Mouse (Mus musculus) kidney, postnatal 36 days (tissue): ENCODE measurements around the gene Mon1a.

Source experiments
- DNase-seq, 2 experiments: peaks; one replicate each; pipeline ENCODE4 v3.0.0; 2021 to 2022; ENCODE audit warnings: mixed read lengths in 2 of 2

Mon1a gene

GRCm38 (mm10) chr9:107910025-107910769 lies 22.2 kb downstream of the Mon1a start:
- DNase-seq: no peak

DNA sequence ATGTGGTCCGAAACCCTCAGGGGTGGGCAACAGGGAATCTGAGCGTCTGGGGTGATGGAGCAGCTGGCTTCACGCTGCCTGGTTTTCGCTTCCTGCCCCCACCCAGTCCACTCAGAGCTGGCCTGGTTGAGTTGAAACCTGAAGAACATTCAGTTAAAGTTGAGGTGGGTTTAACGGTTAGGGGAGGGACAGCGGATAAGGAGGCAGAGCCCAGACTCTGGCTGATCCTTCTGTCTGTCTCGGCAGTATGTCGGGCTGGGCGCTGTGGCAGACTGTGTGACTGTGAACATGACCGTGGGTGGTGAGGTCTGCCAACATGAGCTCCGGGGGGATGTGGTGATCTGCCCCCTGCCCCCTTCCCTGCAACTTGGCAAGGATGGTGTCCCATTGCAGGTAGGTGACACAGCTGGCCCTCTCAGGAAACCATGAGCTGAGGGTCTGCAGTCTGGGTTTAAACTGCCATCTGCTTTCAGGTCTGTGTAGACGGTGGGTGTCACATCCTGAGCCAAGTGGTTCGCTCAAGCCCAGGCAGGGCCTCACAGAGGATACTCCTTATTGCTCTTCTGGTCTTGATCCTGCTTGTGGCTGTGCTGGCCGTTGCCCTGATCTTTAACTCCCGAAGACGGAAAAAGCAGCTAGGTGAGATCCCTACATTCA lies 26.9 kb downstream of the Mon1a start:
- DNase-seq: no peak

- no peak for DNase-seq
Observed at GRCm38 (mm10) chr9:107917895-107918608, 30.1 kb downstream of the Mon1a start.

GRCm38 (mm10) chr9:107918884-107919283 lies 30.9 kb downstream of the Mon1a start:
- DNase-seq: no peak

- DNase-seq: no peak
Observed at GRCm38 (mm10) chr9:107919441-107919840, 31.5 kb downstream of the Mon1a start.

DNA sequence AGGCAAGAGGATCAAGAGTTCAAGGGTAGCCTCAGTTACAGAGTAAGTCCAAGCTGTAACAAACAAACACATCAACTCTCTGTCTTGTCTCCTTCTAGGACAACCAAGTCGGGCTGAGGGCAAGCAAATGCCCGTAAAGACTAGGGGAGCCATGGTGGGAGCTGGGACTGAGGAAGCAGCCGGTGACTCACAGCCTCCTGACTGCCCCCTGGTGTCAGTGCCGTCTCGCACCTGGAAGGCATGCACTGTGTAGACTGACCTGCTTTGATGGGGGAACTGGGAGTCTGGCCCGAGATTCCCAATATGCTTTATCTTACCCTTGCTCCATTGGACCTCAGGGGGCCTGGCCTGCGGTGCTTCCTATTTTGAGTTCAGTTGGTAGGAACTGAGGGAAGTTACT lies 35.1 kb downstream of the Mon1a start:
- peak; percentile 57 to 88 for DNase-seq

DNA sequence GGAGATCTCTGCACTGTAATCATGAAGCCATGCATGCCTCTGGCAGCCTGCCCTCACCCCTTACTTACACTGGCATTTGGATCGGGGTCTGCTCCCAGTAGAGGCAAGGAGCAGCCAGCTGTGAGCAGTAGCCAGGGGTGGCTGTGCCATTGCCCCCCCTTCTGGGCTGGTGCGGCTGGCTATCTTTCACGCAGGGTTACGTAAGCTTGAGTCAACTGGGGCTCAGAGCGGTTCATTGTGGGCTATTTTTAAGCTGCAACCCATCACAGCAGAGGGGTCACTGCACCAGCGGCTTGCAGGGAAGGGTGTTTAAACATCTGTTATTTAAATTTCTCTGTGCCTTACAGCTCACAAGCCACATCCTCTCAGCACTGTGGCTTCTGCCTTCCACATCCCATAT lies 36.0 kb downstream of the Mon1a start:
- no peak for DNase-seq

DNA sequence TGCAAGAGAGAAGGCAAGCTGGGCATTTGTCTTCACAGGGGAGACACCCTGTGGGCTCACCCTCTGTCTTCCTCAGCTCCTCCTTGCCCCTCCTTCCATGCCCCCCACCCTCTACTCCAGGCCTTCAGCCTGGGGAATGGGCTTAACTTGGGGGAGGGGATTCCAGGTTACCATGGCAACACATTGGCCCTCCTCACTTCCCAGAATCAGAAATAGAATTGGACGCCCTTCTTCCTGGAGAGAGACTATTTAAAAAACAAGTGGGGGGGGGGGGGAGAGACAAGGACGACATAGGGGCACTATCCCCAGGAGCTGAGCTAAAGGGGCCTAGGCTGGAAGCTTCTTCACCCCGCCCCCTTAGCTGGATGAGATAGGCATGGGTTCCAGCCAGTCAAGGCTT lies 37.3 kb downstream of the Mon1a start:
- no peak for DNase-seq

DNA sequence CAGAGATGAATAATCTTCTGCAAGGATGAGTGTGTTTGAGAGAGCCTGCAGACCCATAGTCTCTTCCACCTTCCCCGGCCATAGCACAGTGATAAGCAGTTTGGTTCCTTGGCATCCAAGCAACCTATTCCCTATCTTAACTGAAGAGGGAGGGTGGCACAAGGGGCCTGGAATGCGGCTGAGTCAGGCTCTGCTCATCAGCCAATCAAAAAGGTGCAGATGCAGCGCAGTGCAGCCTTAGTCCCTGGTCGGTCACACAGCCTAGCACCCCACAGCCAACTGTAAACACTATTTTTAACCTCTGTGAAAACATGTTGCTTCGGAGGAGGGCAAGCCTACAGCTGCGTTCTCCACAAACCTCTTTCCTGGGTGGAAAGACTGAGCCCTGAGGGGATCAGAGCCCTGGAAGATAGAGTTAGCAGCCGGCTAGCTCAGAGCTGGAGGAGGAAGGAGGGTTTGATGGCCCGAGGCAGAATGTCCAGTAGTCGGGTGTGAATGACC lies 39.0 kb downstream of the Mon1a start:
- DNase-seq: no peak

DNA sequence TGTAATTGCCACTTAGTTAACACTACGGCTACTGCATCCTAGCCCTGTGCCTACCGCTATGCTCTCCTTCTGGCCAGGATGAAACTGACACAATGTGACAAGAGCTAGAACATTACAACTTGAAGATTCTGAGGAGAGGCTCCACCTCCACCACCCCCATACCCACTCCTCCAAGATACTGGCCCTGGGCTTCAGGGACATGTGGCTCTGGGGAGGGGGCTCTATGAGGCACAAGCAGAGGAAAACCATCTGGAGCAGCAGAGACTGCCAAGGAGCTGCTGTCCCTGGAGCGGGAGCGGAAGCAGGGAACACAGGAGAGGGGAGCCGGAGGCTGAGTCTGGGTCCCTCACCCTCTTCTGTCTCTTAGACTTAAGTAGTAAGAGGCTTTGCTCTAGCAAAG lies 39.8 kb downstream of the Mon1a start:
- no peak for DNase-seq

GRCm38 (mm10) chr9:107928169-107928568 lies 40.2 kb downstream of the Mon1a start, which contains the start of gene Actl11:
Gene Actl11 (plus strand): TSS chr9:107928469.
- DNase-seq: no peak

DNA sequence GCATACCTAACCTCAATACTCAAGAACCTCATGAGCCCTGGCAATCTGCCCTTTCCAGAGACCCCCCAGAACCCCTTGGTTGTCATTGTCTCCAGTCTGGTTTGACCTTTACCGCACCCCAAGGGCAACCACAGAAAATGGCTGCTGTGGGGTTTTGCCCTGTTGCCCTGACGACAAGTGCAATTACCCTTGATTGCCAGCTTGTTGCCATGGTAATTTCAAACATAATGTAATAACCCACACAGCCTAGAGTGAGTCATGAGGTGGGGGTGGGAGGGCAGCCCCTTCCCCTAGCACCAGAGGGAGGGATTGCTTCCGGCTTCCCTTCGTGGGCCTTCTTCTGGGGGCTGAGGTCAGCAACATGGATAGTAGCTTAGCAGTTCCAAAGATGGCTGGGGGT lies 44.3 kb downstream of the Mon1a start:
- DNase-seq: no peak

DNA sequence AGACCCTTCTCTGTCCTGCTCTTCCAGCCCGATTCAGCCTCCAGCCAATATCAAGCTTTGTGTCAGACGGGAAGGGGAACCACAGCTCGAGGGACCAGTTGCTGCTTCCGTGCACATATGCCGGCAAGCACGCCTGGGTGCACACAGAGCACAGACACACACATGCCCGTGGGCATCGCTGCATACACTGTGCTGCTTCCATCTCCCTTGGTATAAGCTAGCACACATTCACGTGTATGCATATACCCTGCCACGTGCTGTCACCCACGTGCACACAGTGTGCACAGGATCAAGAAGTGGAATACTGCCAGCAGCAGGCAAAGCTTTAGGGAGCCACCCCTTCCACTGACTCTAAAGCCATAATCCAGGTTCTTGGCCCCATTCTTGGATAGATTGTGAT lies 46.2 kb downstream of the Mon1a start:
- DNase-seq: no peak

DNA sequence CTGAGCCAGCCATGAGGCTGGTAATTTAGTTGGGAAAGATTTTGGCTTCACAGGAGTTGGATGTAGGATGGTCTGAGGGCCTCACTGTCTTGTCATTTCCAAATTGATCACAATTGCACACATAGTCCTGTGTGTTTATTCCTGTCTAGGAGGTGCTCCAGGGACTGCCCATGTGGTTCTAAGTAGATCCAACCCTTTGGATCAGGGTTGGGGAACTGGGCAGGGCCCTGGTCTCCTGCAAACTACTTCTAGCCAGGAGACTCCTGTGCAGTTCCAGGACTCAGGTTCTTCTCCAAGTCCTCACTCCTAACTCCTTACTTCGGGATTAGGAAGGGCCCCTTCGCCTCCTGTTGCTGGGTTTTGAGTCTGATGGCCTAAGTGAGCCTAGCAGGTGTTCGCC lies 47.4 kb downstream of the Mon1a start, which contains the start of gene Camkv:
Camkv (plus strand) TSS at position 301 of the 400 bp plus-strand sequence.
- no peak for DNase-seq

DNA sequence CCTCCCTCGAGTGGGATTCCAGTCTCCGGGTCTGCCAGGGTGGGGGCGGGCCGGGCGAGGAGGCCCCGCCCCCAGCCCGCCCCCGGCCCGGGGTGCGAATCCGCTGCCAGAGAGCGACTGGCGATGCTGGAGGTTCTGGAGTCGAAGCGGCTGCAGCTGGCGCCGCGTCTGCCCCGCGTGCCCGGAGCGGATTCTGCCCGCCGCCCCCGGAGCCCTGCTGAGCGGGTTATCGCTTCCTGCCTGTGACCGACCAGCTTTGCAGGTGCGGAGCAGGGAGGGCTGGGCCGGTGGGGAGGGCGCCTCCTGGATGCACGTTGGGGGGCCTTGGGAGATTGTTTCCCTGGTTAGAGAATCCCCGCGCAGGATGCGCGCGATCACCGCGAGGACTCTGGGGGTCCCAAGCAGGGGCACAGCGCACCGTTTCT lies 47.9 kb downstream of the Mon1a start:
- peak in 1 of 2 experiments; percentile 18 for DNase-seq

- no peak for DNase-seq
Observed at GRCm38 (mm10) chr9:107936215-107936822, 48.4 kb downstream of the Mon1a start.

- no peak for DNase-seq
Observed at GRCm38 (mm10) chr9:107936831-107937230, 48.9 kb downstream of the Mon1a start.

DNA sequence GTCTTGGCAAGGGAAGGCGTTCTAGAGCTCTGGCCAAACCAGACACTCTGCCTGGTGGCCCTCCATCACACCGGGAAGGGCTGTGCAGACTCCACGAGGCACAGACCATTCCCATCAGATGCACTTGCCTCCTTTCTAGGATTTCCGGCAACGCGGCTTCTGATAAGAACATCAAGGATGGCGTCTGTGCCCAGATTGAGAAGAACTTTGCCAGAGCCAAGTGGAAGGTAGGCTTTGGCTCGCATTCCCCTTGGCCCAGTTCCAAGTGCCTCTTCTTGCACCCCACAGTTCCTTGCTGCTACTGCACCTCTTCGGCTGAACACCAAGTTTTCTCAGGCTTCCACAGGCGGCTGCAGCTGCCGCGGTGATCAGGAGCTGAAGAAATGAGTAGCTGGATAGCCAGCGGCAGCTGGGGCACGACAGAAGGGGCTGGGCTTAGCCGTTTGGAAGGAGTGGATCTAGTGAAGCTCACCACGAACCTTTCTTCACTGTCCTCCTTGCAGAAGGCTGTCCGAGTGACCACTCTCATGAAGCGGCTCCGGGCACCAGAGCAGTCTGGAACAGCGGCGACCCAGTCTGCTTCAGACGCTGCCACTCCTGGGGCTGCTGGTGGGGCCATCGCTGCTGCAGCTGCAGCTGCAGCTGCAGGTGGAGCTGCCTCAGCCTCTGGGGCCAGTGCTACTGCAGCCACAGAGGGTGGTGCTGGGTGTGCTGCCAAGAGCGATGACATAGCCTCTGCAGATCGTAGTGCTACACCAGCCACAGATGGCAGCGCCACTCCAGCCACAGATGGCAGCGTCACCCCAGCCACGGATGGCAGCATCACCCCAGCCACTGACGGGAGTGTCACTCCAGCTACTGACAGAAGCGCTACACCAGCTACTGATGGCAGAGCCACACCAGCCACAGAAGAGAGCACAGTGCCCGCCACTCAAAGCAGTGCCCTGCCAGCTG lies 59.6 kb downstream of the Mon1a start:
- DNase-seq: no peak

- no peak for DNase-seq
Observed at GRCm38 (mm10) chr9:107949184-107949921, 61.4 kb downstream of the Mon1a start.

DNA sequence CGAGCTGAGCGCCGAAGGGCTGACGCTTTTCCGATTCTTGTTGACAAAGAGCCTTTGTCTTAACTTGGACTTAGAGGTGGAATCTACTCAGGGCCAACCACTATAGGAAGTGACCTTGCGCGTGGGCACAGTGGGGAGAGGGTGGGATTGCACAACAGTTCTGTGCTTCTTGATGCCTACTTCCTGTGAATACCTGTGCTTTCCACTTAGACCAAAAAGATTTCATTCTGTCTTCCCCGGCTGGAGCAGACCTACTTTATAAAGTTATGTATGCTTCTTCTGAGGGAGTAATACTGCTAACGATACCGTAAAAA lies 61.9 kb downstream of the Mon1a start, which contains the start of gene Traip:
Traip (plus strand) TSS at position 215 of the 314 bp plus-strand sequence.
- no peak for DNase-seq
